Comparison of ENCODE assay signal across 14 mouse cellular contexts in genomic region chr2:33925288-33925687, GRCm38 (mm10).
"Had no signal": no experiment of that assay in that cellular context is flagged by ENCODE, and none has a peak within 500 bp of the region (broad histone marks: within the 10 kb centered on the region; RNA-seq: fewer than 3 reads in every experiment).

No protein-coding gene starts in this region.

- H3K27ac ChIP-seq: liver, embryonic 14.5 days; macrophage; midbrain, embryonic 13.5 days; midbrain, embryonic 15.5 days; neural tube, embryonic 12.5 days had no signal

- H3K36me3 ChIP-seq: midbrain, embryonic 13.5 days; midbrain, embryonic 15.5 days; neural tube, embryonic 12.5 days had no signal

- H3K4me2 ChIP-seq: lung, embryonic 14.5 days; midbrain, embryonic 13.5 days; midbrain, embryonic 15.5 days; neural tube, embryonic 12.5 days had no signal

- H3K4me3 ChIP-seq: megakaryocyte, embryonic 14.5 days; midbrain, embryonic 13.5 days; midbrain, embryonic 15.5 days; neural tube, embryonic 12.5 days had no signal

- H3K9ac ChIP-seq: liver, embryonic 14.5 days; lung, embryonic 14.5 days; midbrain, embryonic 13.5 days; midbrain, embryonic 15.5 days; neural tube, embryonic 12.5 days had no signal

- DNase-seq: lung, adult 18-20 months; lung, embryonic 14.5 days; lung, postnatal 14 days; lung, postnatal 36 days; right cerebral cortex, postnatal 14 days; thymus, adult 18-20 months; thymus, postnatal 14 days; thymus, postnatal 36 days had no signal

- H3K9me3 ChIP-seq: megakaryocyte, embryonic 14.5 days; midbrain, embryonic 13.5 days; midbrain, embryonic 15.5 days; neural tube, embryonic 12.5 days had no signal

- ATAC-seq: midbrain, embryonic 13.5 days; midbrain, embryonic 15.5 days had no signal

- H3K27me3 ChIP-seq: midbrain, embryonic 15.5 days; neural tube, embryonic 12.5 days had no signal
